Mouse (Mus musculus): ENCODE results near the gene Sergef.

Gene Sergef

GRCm38 (mm10) chr7:46501458-46501857 is 138.1 kb downstream of the Sergef start:
- no peak for DNase-seq (ENCODE audit: low spot score)

GRCm38 (mm10) chr7:46499561-46499960 is 140.0 kb downstream of the Sergef start:
- no peak for DNase-seq (ENCODE audit: low spot score)

- no peak for DNase-seq (ENCODE audit: low spot score)
These were observed 147.4 kb downstream of the Sergef start for GRCm38 (mm10) chr7:46492134-46492678.

GRCm38 (mm10) chr7:46487354-46487753 is 152.3 kb downstream of the Sergef start:
- DNase-seq (ENCODE audit: low spot score) = no peak

GRCm38 (mm10) chr7:46486761-46487160 is 152.8 kb downstream of the Sergef start:
- DNase-seq (ENCODE audit: low spot score) = no peak

- no peak for DNase-seq (ENCODE audit: low spot score)
These were observed 155.4 kb downstream of the Sergef start for GRCm38 (mm10) chr7:46484223-46484622.

- DNase-seq (ENCODE audit: low spot score) = no peak
These were observed 156.6 kb downstream of the Sergef start for GRCm38 (mm10) chr7:46483050-46483449.

GRCm38 (mm10) chr7:46482099-46482531 is 157.5 kb downstream of the Sergef start:
- no peak for DNase-seq (ENCODE audit: low spot score)

- DNase-seq (ENCODE audit: low spot score) = no peak
These were observed 159.8 kb downstream of the Sergef start for GRCm38 (mm10) chr7:46479793-46480192.

GRCm38 (mm10) chr7:46477456-46477855 is 162.2 kb downstream of the Sergef start:
- no peak for DNase-seq (ENCODE audit: low spot score)

- DNase-seq (ENCODE audit: low spot score) = no peak
These were observed 164.1 kb downstream of the Sergef start for GRCm38 (mm10) chr7:46475464-46475863.

- no peak for DNase-seq (ENCODE audit: low spot score)
These were observed 166.5 kb downstream of the Sergef start for GRCm38 (mm10) chr7:46473141-46473540.

GRCm38 (mm10) chr7:46471054-46471737 is 168.4 kb downstream of the Sergef start:
- DNase-seq (ENCODE audit: low spot score) = no peak

- DNase-seq (ENCODE audit: low spot score) = no peak
These were observed 170.1 kb downstream of the Sergef start for GRCm38 (mm10) chr7:46469542-46469941.

- no peak for DNase-seq (ENCODE audit: low spot score)
These were observed 173.1 kb downstream of the Sergef start for GRCm38 (mm10) chr7:46466422-46466981.

GRCm38 (mm10) chr7:46463136-46463535 is 176.5 kb downstream of the Sergef start:
- no peak for DNase-seq (ENCODE audit: low spot score)

- no peak for DNase-seq (ENCODE audit: low spot score)
These were observed 177.3 kb downstream of the Sergef start for GRCm38 (mm10) chr7:46462287-46462686.

GRCm38 (mm10) chr7:46459605-46460245 is 179.9 kb downstream of the Sergef start:
- no peak for DNase-seq (ENCODE audit: low spot score)

- DNase-seq (ENCODE audit: low spot score) = no peak
These were observed 180.4 kb downstream of the Sergef start for GRCm38 (mm10) chr7:46459200-46459599.

GRCm38 (mm10) chr7:46457889-46458288 is 181.7 kb downstream of the Sergef start:
- no peak for DNase-seq (ENCODE audit: low spot score)

GRCm38 (mm10) chr7:46453930-46454679 is 185.5 kb downstream of the Sergef start:
- DNase-seq (ENCODE audit: low spot score) = no peak

GRCm38 (mm10) chr7:46448922-46449645 is 190.5 kb downstream of the Sergef start:
- no peak for DNase-seq (ENCODE audit: low spot score)

All from layer of hippocampus, adult 9-10 months (tissue).